Mouse (Mus musculus): ENCODE results near the gene Mbnl2. TPM values are rescaled to one million over a fixed set of nuclear protein-coding genes. Genes with fewer than 3 reads are reported as not detected.

The Mbnl2 gene
- total and polyA plus RNA-seq, 3 experiments: 5.6 to 8.6 TPM; not detected in 1

- no peaks in the 10 kb centered on the region for H3K36me3 ChIP-seq (ENCODE audit: control insufficient read depth in 1 of 2, insufficient read depth in 2 of 2, low read length in 2 of 2)
Observed at GRCm38 (mm10) chr14:120371174-120371573, 95.7 kb downstream of the Mbnl2 start.

GRCm38 (mm10) chr14:120373026-120374024 is 97.9 kb downstream of the Mbnl2 start:
- H3K27ac ChIP-seq (ENCODE audit: control insufficient read depth, low read depth, low read length): no peak overlapping the region
- H3K36me3 ChIP-seq (ENCODE audit: control insufficient read depth in 1 of 2, insufficient read depth in 2 of 2, low read length in 2 of 2): no peaks in the 10 kb centered on the region
- H3K4me3 ChIP-seq (ENCODE audit: control insufficient read depth in 1 of 2, insufficient read depth in 1 of 2, low read depth in 2 of 2, low read length in 2 of 2): no peak overlapping the region
- H3K9me3 ChIP-seq (replicated peaks; ENCODE audit: insufficient read depth, low read length): no peaks in the 10 kb centered on the region
- no peak for DNase-seq (ENCODE audit: low read depth, low spot score)
- H3K9ac ChIP-seq (ENCODE audit: control insufficient read depth, low read depth, low read length, poor library complexity, severe bottlenecking): no peak overlapping the region
- H3K4me1 ChIP-seq (ENCODE audit: control insufficient read depth in 1 of 2, insufficient read depth in 2 of 2, low read length in 2 of 2): no peaks in the 10 kb centered on the region
- no peak for TF ChIP-seq BHLHE40 (IDR thresholded peaks at IDR 0.05; ENCODE audit: borderline replicate concordance, low read depth, low read length)
- no peak for TF ChIP-seq RAD21 (IDR thresholded peaks at IDR 0.05; ENCODE audit: low read depth, low read length)
- no peak for TF ChIP-seq POLR2A (IDR thresholded peaks at IDR 0.05; ENCODE audit: control insufficient read depth in 1 of 2, insufficient read depth in 1 of 2, low read depth in 1 of 2, low read length in 2 of 2, poor library complexity in 1 of 2)
- no peak for TF ChIP-seq HCFC1 (IDR thresholded peaks at IDR 0.05; ENCODE audit: low read depth, low read length)
- H3K79me2 ChIP-seq (ENCODE audit: control insufficient read depth, insufficient read depth, low read length, poor library complexity): no peaks in the 10 kb centered on the region
- H3K27me3 ChIP-seq (ENCODE audit: control insufficient read depth in 1 of 2, insufficient read depth in 2 of 2, low read length in 2 of 2): no peaks in the 10 kb centered on the region

More at GRCm38 (mm10) chr14:120371174-120371573, 95.7 kb downstream of the Mbnl2 start:
- H3K9me3 ChIP-seq (replicated peaks; ENCODE audit: insufficient read depth, low read length): no peaks in the 10 kb centered on the region
- no peaks in the 10 kb centered on the region for H3K4me1 ChIP-seq (ENCODE audit: control insufficient read depth in 1 of 2, insufficient read depth in 2 of 2, low read length in 2 of 2)
- H3K79me2 ChIP-seq (ENCODE audit: control insufficient read depth, insufficient read depth, low read length, poor library complexity): no peaks in the 10 kb centered on the region
- TF ChIP-seq POLR2AphosphoS5 (IDR thresholded peaks at IDR 0.05; ENCODE audit: borderline replicate concordance, low read depth, low read length) (no peak), USF2 (IDR thresholded peaks at IDR 0.05; ENCODE audit: borderline replicate concordance in 1 of 2, insufficient read depth in 1 of 2, low read depth in 1 of 2, low read length in 2 of 2) (no peak), TBP (IDR thresholded peaks at IDR 0.05; ENCODE audit: low read depth, low read length) (no peak), MAFK (IDR thresholded peaks at IDR 0.05; ENCODE audit: borderline replicate concordance, low read depth, low read length) (no peak), CTCF (IDR thresholded peaks at IDR 0.05 in 2 of 3, conservative IDR thresholded peaks at IDR 0.05 in 1 of 3; ENCODE audit: control insufficient read depth in 1 of 3, insufficient read depth in 1 of 3, low read depth in 2 of 3, low read length in 3 of 3, poor library complexity in 1 of 3, severe bottlenecking in 1 of 3) (no peak), SMC3 (IDR thresholded peaks at IDR 0.05; ENCODE audit: low read depth, low read length) (no peak)
- H3K27me3 ChIP-seq (ENCODE audit: control insufficient read depth in 1 of 2, insufficient read depth in 2 of 2, low read length in 2 of 2): no peaks in the 10 kb centered on the region
- no peak overlapping the region for H3K4me3 ChIP-seq (ENCODE audit: control insufficient read depth in 1 of 2, insufficient read depth in 1 of 2, low read depth in 2 of 2, low read length in 2 of 2)
- no peak overlapping the region for H3K27ac ChIP-seq (ENCODE audit: control insufficient read depth, low read depth, low read length)
- no peak overlapping the region for H3K9ac ChIP-seq (ENCODE audit: control insufficient read depth, low read depth, low read length, poor library complexity, severe bottlenecking)
- no peak for DNase-seq (ENCODE audit: low read depth, low spot score)

DNA sequence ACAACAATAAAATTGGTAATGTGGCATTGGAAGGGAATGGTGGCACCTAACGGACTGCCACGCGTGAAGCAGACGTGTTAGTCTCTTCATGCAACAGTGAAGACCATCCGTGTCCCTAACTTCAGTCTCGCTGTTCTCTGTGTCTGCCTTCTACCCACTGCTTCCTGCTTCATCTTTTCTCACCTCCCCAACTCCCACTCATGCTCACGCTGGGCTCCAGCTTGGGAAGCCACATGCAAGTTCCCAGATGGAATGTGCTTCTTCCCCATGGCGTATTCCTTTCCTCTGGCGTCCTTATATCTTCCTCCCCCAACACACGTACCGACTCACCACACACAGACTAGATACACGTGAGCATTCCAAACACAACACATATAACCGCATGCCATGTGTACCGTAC is 99.3 kb downstream of the Mbnl2 start:
- no peak for DNase-seq (ENCODE audit: low read depth, low spot score)
- Histone ChIP-seq H3K27me3 (ENCODE audit: control insufficient read depth in 1 of 2, insufficient read depth in 2 of 2, low read length in 2 of 2) (no peaks in the 10 kb centered on the region), H3K4me1 (ENCODE audit: control insufficient read depth in 1 of 2, insufficient read depth in 2 of 2, low read length in 2 of 2) (no peaks in the 10 kb centered on the region), H3K36me3 (ENCODE audit: control insufficient read depth in 1 of 2, insufficient read depth in 2 of 2, low read length in 2 of 2) (no peaks in the 10 kb centered on the region), H3K4me3 (ENCODE audit: control insufficient read depth in 1 of 2, insufficient read depth in 1 of 2, low read depth in 2 of 2, low read length in 2 of 2) (no peak overlapping the region), H3K79me2 (ENCODE audit: control insufficient read depth, insufficient read depth, low read length, poor library complexity) (no peaks in the 10 kb centered on the region), H3K27ac (ENCODE audit: control insufficient read depth, low read depth, low read length) (no peak overlapping the region), H3K9ac (ENCODE audit: control insufficient read depth, low read depth, low read length, poor library complexity, severe bottlenecking) (no peak overlapping the region), H3K9me3 (replicated peaks; ENCODE audit: insufficient read depth, low read length) (no peaks in the 10 kb centered on the region)
- TF ChIP-seq POLR2AphosphoS2 (IDR thresholded peaks at IDR 0.05; ENCODE audit: low read length): no peak
- no peak for TF ChIP-seq MXI1 (IDR thresholded peaks at IDR 0.05; ENCODE audit: low read depth, low read length)
- TF ChIP-seq TCF12 (IDR thresholded peaks at IDR 0.05; ENCODE audit: low read depth, low read length): no peak

Measured in MEL (cell line).